Mouse (Mus musculus) bone marrow, adult 2 months (tissue): Measurements from ENCODE around the gene Acadsb.

ENCODE experiments used
- CTCF ChIP-seq: fragments of 200-500 bp; IDR thresholded peaks from 2 replicates; pipeline ENCODE4 v1.5.1; 2011; ENCODE audit warnings: low read length, control low read depth; ENCODE audit not compliant: control insufficient read depth, insufficient read depth
- POLR2A ChIP-seq: fragments of 200-500 bp; IDR thresholded peaks from 2 replicates; pipeline ENCODE4 v1.6.1; 2011; ENCODE audit warnings: low read depth, mild to moderate bottlenecking, control low read depth, low read length, borderline replicate concordance; ENCODE audit not compliant: control insufficient read depth

GRCm38 (mm10) chr7:131469506-131469905, 59.1 kb downstream of the Acadsb start:
- TF ChIP-seq POLR2A, result no peak
- peak; percentile 58 for TF ChIP-seq CTCF
